Mouse (Mus musculus) hindbrain, embryonic 13.5 days (tissue): Measurements from ENCODE around the gene Nwd1. TPM values are rescaled to one million over a fixed set of nuclear protein-coding genes. Genes with fewer than 3 reads are reported as not detected.

Experiments used
- ATAC-seq: fragments of 200-750 bp; cut with Nextera tagmentation; 2 replicates; pipeline ENCODE4 v1.8.0; 2017; ENCODE audit warnings: moderate TSS enrichment; ENCODE audit not compliant: low FRiP score
- H3K27ac ChIP-seq: fragments of 300-500 bp; sonication (generic); 2 replicates; pipeline ENCODE4 v1.5.1; 2015; ENCODE audit warnings: inconsistent platforms, mild to moderate bottlenecking, moderate library complexity
- H3K27me3 ChIP-seq: fragments of 300-500 bp; sonication (generic); 2 replicates; pipeline ENCODE4 v1.6.1; 2015; ENCODE audit warnings: mild to moderate bottlenecking, inconsistent platforms
- H3K36me3 ChIP-seq: fragments of 300-500 bp; sonication (generic); 2 replicates; pipeline ENCODE4 v1.6.1; 2015; ENCODE audit warnings: mild to moderate bottlenecking, inconsistent platforms
- H3K4me1 ChIP-seq: fragments of 300-500 bp; sonication (generic); replicated peaks from 2 replicates; pipeline ENCODE4 v1.6.1; 2015; ENCODE audit warnings: inconsistent platforms
- H3K4me2 ChIP-seq: fragments of 300-500 bp; sonication (generic); 2 replicates; pipeline ENCODE4 v1.6.1; 2015; ENCODE audit warnings: inconsistent platforms, mild to moderate bottlenecking, moderate library complexity
- H3K4me3 ChIP-seq: fragments of 300-500 bp; sonication (generic); 2 replicates; pipeline ENCODE4 v1.5.1; 2015; ENCODE audit warnings: mild to moderate bottlenecking, inconsistent platforms
- H3K9ac ChIP-seq: fragments of 300-500 bp; sonication (generic); 2 replicates; pipeline ENCODE4 v1.6.1; 2015; ENCODE audit warnings: mild to moderate bottlenecking, inconsistent platforms
- H3K9me3 ChIP-seq: fragments of 300-500 bp; sonication (generic); 2 replicates; pipeline ENCODE4 v1.6.1; 2016; ENCODE audit warnings: inconsistent platforms
- WGBS: fragments of 180-500 bp; shearing (Covaris S2); methylation state at CpG from one replicate; pipeline ENCODE4 v1.1.7; 2015; 5-methylcytosine and 5-hydroxymethylcytosine counted together
- microRNA-seq: library from miRNA; unstranded; fragments of <30 nt; microRNA quantifications from one replicate; pipeline ENCODE4, GENCODE M21; 2016
- polyA plus RNA-seq: library from polyadenylated mRNA; unstranded; fragments of >200 nt; fragmentation: Nextera tagmentation; extraction: Ambion mirVana; gene quantifications from 2 replicates; pipeline ENCODE4 v1.2.1, GENCODE M21; 2015

Nwd1 gene
- polyA plus RNA-seq, 1 experiment from 2014 or later = 1.3 TPM

GRCm38 (mm10) chr8:72756771-72757390 is 110.4 kb downstream of the Nwd1 start:
- 97% methylated on average over 35 of the region's 35 CpGs for WGBS
- no peaks in the 10 kb centered on the region for H3K27me3 ChIP-seq
- H3K4me2 ChIP-seq = no peak overlapping the region
- H3K27ac ChIP-seq = no peak overlapping the region
- H3K9ac ChIP-seq = no peak overlapping the region
- ATAC-seq = peak; percentile 40; the same call in 1 of the 2 replicates
- no peaks in the 10 kb centered on the region for H3K9me3 ChIP-seq
- H3K4me3 ChIP-seq = no peak overlapping the region
- H3K36me3 ChIP-seq = peaks cover 78% of the 10 kb centered on the region
- no peaks in the 10 kb centered on the region for H3K4me1 ChIP-seq

DNA sequence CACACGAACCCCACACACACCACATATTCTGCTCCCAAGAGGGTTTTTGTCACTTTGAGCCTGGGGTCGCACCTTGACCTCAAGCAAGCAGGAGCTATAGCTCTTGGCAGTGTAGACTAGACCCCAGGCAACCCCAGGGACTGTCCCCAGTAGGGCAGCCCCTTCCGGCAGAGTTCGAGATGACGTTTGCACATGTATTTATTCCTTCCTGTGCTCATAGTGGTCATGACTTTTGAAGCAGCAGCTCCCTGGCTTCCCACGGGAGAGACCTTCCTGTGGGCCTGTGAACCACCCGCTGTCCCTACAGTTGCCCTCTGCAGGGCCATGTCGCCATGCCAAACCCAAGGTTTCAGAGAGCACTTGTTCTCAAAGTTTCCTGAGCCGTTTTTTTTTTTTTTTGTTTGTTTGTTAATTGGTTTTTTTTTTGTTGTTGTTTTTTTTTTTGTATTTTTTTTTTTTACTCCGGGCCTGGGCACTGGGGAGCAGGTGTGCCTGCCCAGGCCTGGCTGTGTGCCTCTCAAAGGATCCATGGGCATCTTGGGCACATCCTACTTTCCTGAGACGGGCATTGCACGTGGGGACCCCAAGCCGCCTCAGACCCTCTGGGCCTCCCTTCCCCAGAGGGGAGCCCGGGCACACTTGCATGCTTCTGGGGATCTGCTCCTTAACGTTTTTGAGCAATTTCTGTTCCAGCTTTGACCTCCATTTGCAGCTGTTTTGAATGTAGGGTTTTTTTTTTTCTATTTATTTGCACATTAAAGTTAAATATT is 111.1 kb downstream of the Nwd1 start:
- H3K4me1 ChIP-seq = no peaks in the 10 kb centered on the region
- 93% methylated on average over 15 of the region's 15 CpGs for WGBS
- H3K9me3 ChIP-seq = no peaks in the 10 kb centered on the region
- H3K4me2 ChIP-seq = no peak overlapping the region
- H3K36me3 ChIP-seq = peaks cover 71% of the 10 kb centered on the region
- H3K27me3 ChIP-seq = no peaks in the 10 kb centered on the region
- 0 out of 2 replicates have a peak, but pooled peaks have one; percentile 3 for ATAC-seq
- no peak overlapping the region for H3K27ac ChIP-seq
- H3K4me3 ChIP-seq = no peak overlapping the region
- no peak overlapping the region for H3K9ac ChIP-seq

GRCm38 (mm10) chr8:72758310-72758709 is 111.8 kb downstream of the Nwd1 start:
- Histone ChIP-seq H3K9me3 (no peaks in the 10 kb centered on the region), H3K9ac (no peak overlapping the region), H3K4me3 (no peak overlapping the region), H3K4me2 (no peak overlapping the region), H3K36me3 (peaks cover 64% of the 10 kb centered on the region), H3K4me1 (no peaks in the 10 kb centered on the region), H3K27ac (no peak overlapping the region), H3K27me3 (no peaks in the 10 kb centered on the region)
- ATAC-seq = no peak

- Histone ChIP-seq H3K4me3 (no peak overlapping the region), H3K4me2 (no peak overlapping the region), H3K9ac (no peak overlapping the region), H3K27me3 (no peaks in the 10 kb centered on the region), H3K9me3 (no peaks in the 10 kb centered on the region), H3K27ac (no peak overlapping the region), H3K4me1 (no peaks in the 10 kb centered on the region), H3K36me3 (peaks cover 50% of the 10 kb centered on the region)
- 87% methylated on average over 3 of the region's 3 CpGs for WGBS
- no peak for ATAC-seq
Observed at GRCm38 (mm10) chr8:72760216-72760615, 113.7 kb downstream of the Nwd1 start.

GRCm38 (mm10) chr8:72761322-72762051 is 115.0 kb downstream of the Nwd1 start, which contains the start of gene F2rl3:
Gene F2rl3 (plus strand): TSS chr8:72761880.
- Histone ChIP-seq H3K4me3 (no peak within 1 kb of the TSS), H3K27ac (0 out of 2 replicates have a peak within 1 kb of the TSS, but pooled peaks have one; percentile 18), H3K4me2 (no peak within 1 kb of the TSS), H3K4me1 (no peaks in the 10 kb centered on the region), H3K9me3 (no peaks in the 10 kb centered on the region), H3K9ac (no peak within 1 kb of the TSS), H3K27me3 (no peaks in the 10 kb centered on the region), H3K36me3 (peaks cover 37% of the 10 kb centered on the region)
- 85% methylated on average over 7 of the region's 7 CpGs for WGBS
- ATAC-seq = no peak

GRCm38 (mm10) chr8:72762306-72762705 is 115.8 kb downstream of the Nwd1 start:
- H3K4me1 ChIP-seq = peaks cover 5% of the 10 kb centered on the region; the same call in 1 of the 2 replicates
- H3K9ac ChIP-seq = no peak overlapping the region
- no peak overlapping the region for H3K4me2 ChIP-seq
- no peaks in the 10 kb centered on the region for H3K27me3 ChIP-seq
- no peak for ATAC-seq
- no peak overlapping the region for H3K27ac ChIP-seq
- 89% methylated on average over 12 of the region's 12 CpGs for WGBS
- H3K36me3 ChIP-seq = peaks cover 29% of the 10 kb centered on the region
- no peaks in the 10 kb centered on the region for H3K9me3 ChIP-seq
- H3K4me3 ChIP-seq = no peak overlapping the region

DNA sequence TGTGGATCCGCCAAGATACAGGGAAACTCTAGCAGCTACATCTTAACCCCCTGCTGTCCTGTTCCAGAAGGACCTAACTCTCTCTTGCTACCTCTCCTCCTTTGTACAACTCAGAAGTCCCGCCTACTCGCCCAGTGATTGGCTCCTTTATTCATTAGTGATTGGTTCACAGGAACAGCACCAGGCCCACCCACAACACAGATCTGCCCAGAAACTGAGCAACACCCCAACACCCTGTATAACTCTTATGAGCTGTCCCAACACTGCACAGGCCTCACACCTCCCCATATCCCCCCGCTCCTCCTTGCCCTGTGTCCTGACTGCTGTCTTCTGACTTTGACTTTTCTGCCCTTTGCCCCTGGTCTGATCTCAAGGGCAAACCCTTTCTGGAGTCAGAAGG is 119.2 kb downstream of the Nwd1 start:
- peaks cover 5% of the 10 kb centered on the region; the same call in 1 of the 2 replicates for H3K4me1 ChIP-seq
- H3K4me3 ChIP-seq = no peak overlapping the region
- H3K27me3 ChIP-seq = no peaks in the 10 kb centered on the region
- ATAC-seq = no peak
- H3K4me2 ChIP-seq = no peak overlapping the region
- H3K36me3 ChIP-seq = no peaks in the 10 kb centered on the region
- no peak overlapping the region for H3K9ac ChIP-seq
- H3K27ac ChIP-seq = no peak overlapping the region
- no peaks in the 10 kb centered on the region for H3K9me3 ChIP-seq
- WGBS = 70% methylated on average over 4 of the region's 4 CpGs

DNA sequence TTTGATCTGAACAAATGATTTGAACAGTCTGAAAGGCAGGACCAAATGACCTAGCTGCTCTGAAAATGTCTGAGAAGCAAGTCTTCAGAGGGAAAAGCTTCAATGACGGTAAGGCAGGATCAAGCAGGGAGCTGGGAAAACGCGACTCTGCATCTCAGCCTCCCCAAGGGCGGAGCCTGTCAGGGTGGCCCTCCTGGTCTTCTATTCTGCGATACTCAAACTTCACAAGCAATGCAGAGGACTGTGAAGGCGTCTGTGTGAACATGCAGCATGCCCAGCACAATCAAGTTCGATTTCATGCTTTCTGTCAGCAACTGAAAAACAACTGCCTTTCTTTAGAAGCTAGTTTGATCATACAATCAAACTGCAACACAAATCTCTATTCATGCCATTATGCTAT is 120.3 kb downstream of the Nwd1 start:
- Histone ChIP-seq H3K36me3 (no peaks in the 10 kb centered on the region), H3K27me3 (no peaks in the 10 kb centered on the region), H3K4me3 (no peak overlapping the region), H3K4me2 (no peak overlapping the region), H3K4me1 (peaks cover 5% of the 10 kb centered on the region; the same call in 1 of the 2 replicates), H3K9me3 (no peaks in the 10 kb centered on the region), H3K27ac (no peak overlapping the region), H3K9ac (no peak overlapping the region)
- no peak for ATAC-seq
- 33% methylated on average over 7 of the region's 7 CpGs for WGBS

Small RNA genes lying within 50 kb of the gene (microRNA-seq; reads per million reads assigned to microRNA genes)
- gene Gm26237 = not detected

Other genes with a start within 250 kb of the Nwd1 start
- 62.0 and 65.0 TPM in 2 replicates for gene Eps15l1, start 225.3 kb upstream of the Nwd1 start, polyA plus RNA-seq
- gene Calr3, start 202.8 kb upstream of the Nwd1 start, polyA plus RNA-seq = 1.1 and 1.3 TPM in 2 replicates
- gene 1700030K09Rik, start 202.8 kb upstream of the Nwd1 start, polyA plus RNA-seq = 18.0 and 18.9 TPM in 2 replicates
- gene Cherp, start 171.5 kb upstream of the Nwd1 start, polyA plus RNA-seq = 51.9 and 54.2 TPM in 2 replicates
- 9.1 and 9.2 TPM in 2 replicates for gene Slc35e1, start 154.1 kb upstream of the Nwd1 start, polyA plus RNA-seq
- 15.7 and 16.6 TPM in 2 replicates for gene Med26, start 98.4 kb upstream of the Nwd1 start, polyA plus RNA-seq
- 128 and 141 TPM in 2 replicates for gene Smim7, start 75.6 kb upstream of the Nwd1 start, polyA plus RNA-seq
- 19.3 and 20.4 TPM in 2 replicates for gene Tmem38a, start 74.7 kb upstream of the Nwd1 start, polyA plus RNA-seq
- gene Sin3b, start 76.6 kb downstream of the Nwd1 start, polyA plus RNA-seq = 171 and 175 TPM in 2 replicates
- 0.40 and 0.56 TPM in 2 replicates for gene F2rl3, start 115.2 kb downstream of the Nwd1 start, polyA plus RNA-seq